Mouse (Mus musculus) limb, embryonic 14.5 days (tissue): Measurements from ENCODE around the gene Dnase1l1. TPM values are rescaled to one million over a fixed set of nuclear protein-coding genes. Genes with fewer than 3 reads are reported as not detected.

Experiments
- ATAC-seq: fragments of 200-750 bp; cut with Nextera tagmentation; 2 replicates; pipeline ENCODE4 v1.8.0; 2017; ENCODE audit warnings: low read depth, moderate number of reproducible peaks, moderate TSS enrichment; ENCODE audit not compliant: low FRiP score
- DNase-seq: peaks from one replicate; pipeline ENCODE4 v3.0.0-alpha.2; 2015; ENCODE audit warnings: low spot score
- H3K27ac ChIP-seq: fragments of 300-500 bp; sonication (generic); replicated peaks from 2 replicates; pipeline ENCODE4 v1.5.1; 2014; ENCODE audit warnings: low read depth, mild to moderate bottlenecking, low read length, moderate library complexity, mixed read lengths
- H3K27me3 ChIP-seq: fragments of 300-500 bp; sonication (generic); 2 replicates; pipeline ENCODE4 v1.6.1; 2014; ENCODE audit warnings: low read length, mixed read lengths; ENCODE audit not compliant: control insufficient read depth, insufficient read depth
- H3K36me3 ChIP-seq: fragments of 300-500 bp; sonication (generic); 2 replicates; pipeline ENCODE4 v1.6.1; 2014; ENCODE audit warnings: mild to moderate bottlenecking, low read length, moderate library complexity, mixed read lengths; ENCODE audit not compliant: control insufficient read depth, insufficient read depth
- H3K4me1 ChIP-seq: fragments of 300-500 bp; sonication (generic); 2 replicates; pipeline ENCODE4 v1.6.1; 2014; ENCODE audit warnings: antibody characterized with exemption, low read length, mixed read lengths; ENCODE audit not compliant: control insufficient read depth, insufficient read depth
- H3K4me2 ChIP-seq: fragments of 300-500 bp; sonication (generic); replicated peaks from 2 replicates; pipeline ENCODE4 v1.6.1; 2014; ENCODE audit warnings: low read depth, mild to moderate bottlenecking, low read length, moderate library complexity; ENCODE audit not compliant: severe bottlenecking
- H3K4me3 ChIP-seq: fragments of 300-500 bp; sonication (generic); replicated peaks from 2 replicates; pipeline ENCODE4 v1.5.1; 2014; ENCODE audit warnings: low read length
- H3K9ac ChIP-seq: fragments of 300-500 bp; sonication (generic); 2 replicates; pipeline ENCODE4 v1.6.1; 2014; ENCODE audit warnings: mild to moderate bottlenecking, low read depth, low read length, moderate library complexity; ENCODE audit not compliant: severe bottlenecking
- H3K9me3 ChIP-seq: fragments of 300-500 bp; sonication (generic); 2 replicates; pipeline ENCODE4 v1.6.1; 2016; ENCODE audit warnings: low read length; ENCODE audit not compliant: control insufficient read depth
- POLR2A ChIP-seq: fragments of 200-500 bp; IDR thresholded peaks from 2 replicates; pipeline ENCODE4 v1.8.0; 2012; ENCODE audit warnings: inconsistent platforms, mild to moderate bottlenecking, moderate library complexity, borderline replicate concordance; ENCODE audit not compliant: insufficient read depth, insufficient read length; ENCODE audit errors: extremely low read depth
- WGBS: fragments of 180-500 bp; shearing (Covaris S2); extraction: QIAGEN DNeasy Blood & Tissue Kit; methylation state at CpG from one replicate; pipeline ENCODE4 v1.1.7; 2014; 5-methylcytosine and 5-hydroxymethylcytosine counted together
- polyA plus RNA-seq, 2 experiments: library from polyadenylated mRNA; depleted of rRNA in 1 of 2; stranded (reverse) in 1 of 2; unstranded in 1 of 2; fragments of >200 nt; fragmentation: Nextera tagmentation in 1 of 2; extraction: Ambion mirVana in 1 of 2; gene quantifications; 2 replicates each; pipeline versions ENCODE4 v1.2.1 to v1.2.3; 2012 to 2014

Dnase1l1 gene
- polyA plus RNA-seq, 2 experiments = 12.8 to 24.3 TPM

- peak overlapping the region; percentile 65 for H3K27ac ChIP-seq
- H3K9me3 ChIP-seq = no peaks in the 10 kb centered on the region
- H3K4me1 ChIP-seq = 0 out of 2 replicates have a peak, but pooled peaks cover 4% of the 10 kb centered on the region
- ATAC-seq = no peak
- no peak for DNase-seq
- H3K4me2 ChIP-seq = peak overlapping the region; percentile 64
- no peaks in the 10 kb centered on the region for H3K27me3 ChIP-seq
- WGBS = 13% methylated on average over 14 of the region's 14 CpGs
- peak overlapping the region; percentile 52 for H3K9ac ChIP-seq
- no peak for TF ChIP-seq POLR2A
- peak overlapping the region; percentile 58 for H3K4me3 ChIP-seq
- H3K36me3 ChIP-seq = no peaks in the 10 kb centered on the region
Observed at GRCm38 (mm10) chrX:74281041-74281731, 951 bp downstream of the Dnase1l1 start.

GRCm38 (mm10) chrX:74277916-74278315 is 4.2 kb downstream of the Dnase1l1 start:
- Histone ChIP-seq H3K9me3 (no peaks in the 10 kb centered on the region), H3K9ac (no peak overlapping the region), H3K4me3 (no peak overlapping the region), H3K27me3 (no peaks in the 10 kb centered on the region), H3K36me3 (peaks cover 6% of the 10 kb centered on the region; the same call in 1 of the 2 replicates), H3K27ac (no peak overlapping the region), H3K4me1 (0 out of 2 replicates have a peak, but pooled peaks cover 4% of the 10 kb centered on the region), H3K4me2 (no peak overlapping the region)
- 78% methylated on average over 8 of the region's 8 CpGs for WGBS
- TF ChIP-seq POLR2A = no peak
- ATAC-seq (no peak), DNase-seq (no peak)

- Histone ChIP-seq H3K27ac (0 out of 2 replicates have a peak overlapping the region, but pooled peaks have one; percentile 26), H3K9me3 (no peaks in the 10 kb centered on the region), H3K9ac (no peak overlapping the region), H3K36me3 (peaks cover 14% of the 10 kb centered on the region), H3K4me3 (no peak overlapping the region), H3K27me3 (no peaks in the 10 kb centered on the region), H3K4me1 (no peaks in the 10 kb centered on the region), H3K4me2 (no peak overlapping the region)
- ATAC-seq (no peak), DNase-seq (no peak)
- TF ChIP-seq POLR2A = no peak
- WGBS = 34% methylated on average over 10 of the region's 10 CpGs
Observed at GRCm38 (mm10) chrX:74273422-74274322, 8.5 kb downstream of the Dnase1l1 start.

- 24% methylated on average over 27 of the region's 27 CpGs for WGBS
- peak; percentile 21 for DNase-seq
- Histone ChIP-seq H3K4me1 (no peaks in the 10 kb centered on the region), H3K9ac (peak overlapping the region; percentile 86), H3K9me3 (no peaks in the 10 kb centered on the region), H3K4me3 (peak overlapping the region; percentile 53), H3K27ac (peak overlapping the region; percentile 74), H3K36me3 (peaks cover 14% of the 10 kb centered on the region), H3K27me3 (no peaks in the 10 kb centered on the region), H3K4me2 (peak overlapping the region; percentile 48)
- TF ChIP-seq POLR2A = no peak
- ATAC-seq = no peak
Observed at GRCm38 (mm10) chrX:74270902-74271551, 11.1 kb downstream of the Dnase1l1 start.
